Mouse (Mus musculus) kidney, postnatal 0 days (tissue): ENCODE measurements around the gene Txk. TPM values are rescaled to one million over a fixed set of nuclear protein-coding genes. Genes with fewer than 3 reads are reported as not detected.

Source experiments
- ATAC-seq: fragments of 200-750 bp; cut with Nextera tagmentation; replicated peaks from 2 replicates; pipeline ENCODE4 v1.8.0; 2017; ENCODE audit warnings: low read depth, moderate number of reproducible peaks, moderate TSS enrichment, moderate library complexity; ENCODE audit not compliant: low FRiP score
- DNase-seq: peaks from one replicate; pipeline ENCODE4 v3.0.0-alpha.2; 2016; ENCODE audit warnings: low spot score
- H3K27ac ChIP-seq: fragments of 300-500 bp; sonication (generic); 2 replicates; pipeline ENCODE4 v1.5.1; 2014; ENCODE audit warnings: mild to moderate bottlenecking
- H3K27me3 ChIP-seq: fragments of 300-500 bp; sonication (generic); 2 replicates; pipeline ENCODE4 v1.6.1; 2014; ENCODE audit warnings: low read length, mixed read lengths; ENCODE audit not compliant: insufficient read depth
- H3K36me3 ChIP-seq: fragments of 300-500 bp; sonication (generic); 2 replicates; pipeline ENCODE4 v1.6.1; 2014; ENCODE audit warnings: low read length, mixed read lengths; ENCODE audit not compliant: insufficient read depth
- H3K4me1 ChIP-seq: fragments of 300-500 bp; sonication (generic); replicated peaks from 2 replicates; pipeline ENCODE4 v1.6.1; 2014; ENCODE audit warnings: antibody characterized with exemption, low read length, mixed read lengths; ENCODE audit not compliant: insufficient read depth
- H3K4me2 ChIP-seq: fragments of 300-500 bp; sonication (generic); 2 replicates; pipeline ENCODE4 v1.6.1; 2014; ENCODE audit warnings: mild to moderate bottlenecking, low read length, moderate library complexity, mixed read lengths
- H3K4me3 ChIP-seq: fragments of 300-500 bp; sonication (generic); replicated peaks from 2 replicates; pipeline ENCODE4 v1.5.1; 2014; ENCODE audit warnings: low read depth, low read length
- H3K9ac ChIP-seq: fragments of 300-500 bp; sonication (generic); 2 replicates; pipeline ENCODE4 v1.6.1; 2014; ENCODE audit warnings: low read depth, low read length
- H3K9me3 ChIP-seq: fragments of 300-500 bp; sonication (generic); replicated peaks from 2 replicates; pipeline ENCODE4 v1.6.1; 2016; ENCODE audit warnings: low read length, inconsistent platforms, mixed read lengths
- CTCF ChIP-seq: IDR thresholded peaks from 2 replicates; pipeline ENCODE4 v1.5.1; 2016; ENCODE audit warnings: antibody characterized with exemption, low read depth, mild to moderate bottlenecking, moderate library complexity
- WGBS: fragments of 180-500 bp; shearing (Covaris S2); extraction: QIAGEN DNeasy Blood & Tissue Kit; methylation state at CpG from one replicate; pipeline ENCODE4 v1.1.7; 2014; 5-methylcytosine and 5-hydroxymethylcytosine counted together
- polyA plus RNA-seq: library from polyadenylated mRNA; unstranded; fragments of >200 nt; fragmentation: Nextera tagmentation; extraction: Ambion mirVana; gene quantifications from 2 replicates; pipeline ENCODE4 v1.2.1, GENCODE M21; 2015

Txk gene
- polyA plus RNA-seq, 1 experiment from 2014 or later: 0.45 TPM

DNA sequence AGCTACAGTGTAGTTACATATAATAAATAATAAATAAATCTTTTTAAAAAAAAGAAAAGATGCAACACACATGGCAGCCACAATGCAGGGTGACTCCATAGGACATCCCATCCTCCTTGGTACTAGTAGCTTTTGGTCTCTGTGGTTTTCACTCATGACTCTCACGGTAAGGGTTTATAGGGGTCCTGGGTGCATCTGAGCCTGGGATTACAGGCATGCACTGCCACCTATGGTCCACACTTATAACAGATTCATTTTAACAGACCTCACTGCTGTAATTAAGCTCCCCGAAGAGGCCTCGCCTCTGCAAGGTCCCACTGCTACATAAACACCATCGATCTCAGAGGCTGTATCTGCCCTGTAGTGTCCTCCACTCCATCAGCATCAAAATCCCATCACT, 32.9 kb upstream of the Txk start:
- 45% methylated on average over 4 of the region's 4 CpGs for WGBS
- H3K4me1 ChIP-seq: no peaks in the 10 kb centered on the region
- no peak for DNase-seq
- no peak overlapping the region for H3K27ac ChIP-seq
- H3K9me3 ChIP-seq: no peaks in the 10 kb centered on the region
- no peaks in the 10 kb centered on the region for H3K27me3 ChIP-seq
- TF ChIP-seq CTCF: peak; percentile 31; the same call in 1 of the 2 replicates
- ATAC-seq: no peak
- no peak overlapping the region for H3K9ac ChIP-seq
- H3K36me3 ChIP-seq: no peaks in the 10 kb centered on the region
- no peak overlapping the region for H3K4me3 ChIP-seq
- no peak overlapping the region for H3K4me2 ChIP-seq

DNA sequence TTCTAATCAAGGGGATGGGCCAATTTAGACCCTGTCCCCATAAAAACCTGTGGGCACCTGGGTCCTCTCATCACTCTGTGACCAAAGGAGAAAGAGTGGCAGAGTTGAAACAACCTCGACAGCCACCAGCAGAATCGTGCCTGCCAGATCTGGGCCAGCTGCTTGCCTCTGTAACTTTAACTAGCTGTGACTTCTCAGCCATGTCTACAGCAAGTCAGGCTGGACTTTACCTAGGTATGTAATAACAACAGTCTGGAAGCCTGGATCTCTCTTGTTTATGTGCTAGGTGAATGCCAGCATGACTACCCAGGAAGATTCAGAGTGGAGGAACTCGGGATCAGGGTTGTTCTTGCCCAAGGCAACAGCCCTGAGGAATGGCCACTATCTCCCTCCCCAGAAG, 32.1 kb upstream of the Txk start:
- H3K27ac ChIP-seq: no peak overlapping the region
- no peaks in the 10 kb centered on the region for H3K4me1 ChIP-seq
- no peak for TF ChIP-seq CTCF
- 34% methylated on average over 3 of the region's 3 CpGs for WGBS
- peak; percentile 47 for DNase-seq
- H3K9me3 ChIP-seq: no peaks in the 10 kb centered on the region
- no peak overlapping the region for H3K4me2 ChIP-seq
- no peak for ATAC-seq
- H3K27me3 ChIP-seq: no peaks in the 10 kb centered on the region
- no peak overlapping the region for H3K4me3 ChIP-seq
- H3K9ac ChIP-seq: no peak overlapping the region
- H3K36me3 ChIP-seq: no peaks in the 10 kb centered on the region

DNA sequence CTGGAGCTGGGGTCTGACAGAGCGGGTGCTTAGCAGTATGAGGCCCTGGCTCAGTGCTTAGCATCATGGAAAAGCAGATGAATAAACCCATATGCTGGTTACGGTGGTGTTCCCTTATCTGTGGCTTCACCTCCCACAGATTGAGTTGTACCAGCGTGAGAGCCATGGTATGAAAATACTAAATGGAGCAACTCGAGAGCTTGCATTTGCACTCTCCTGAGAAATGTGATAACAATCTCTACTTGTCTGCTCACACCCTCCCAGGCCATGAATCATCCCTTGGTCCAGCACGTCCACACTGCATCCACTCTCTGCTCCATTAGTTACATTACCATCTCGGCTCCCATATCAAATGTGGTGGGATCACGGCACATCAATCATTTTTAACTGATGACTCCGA, 31.4 kb upstream of the Txk start:
- Histone ChIP-seq H3K4me1 (no peaks in the 10 kb centered on the region), H3K27me3 (no peaks in the 10 kb centered on the region), H3K4me2 (no peak overlapping the region), H3K36me3 (no peaks in the 10 kb centered on the region), H3K27ac (no peak overlapping the region), H3K9ac (no peak overlapping the region), H3K9me3 (no peaks in the 10 kb centered on the region), H3K4me3 (no peak overlapping the region)
- TF ChIP-seq CTCF: no peak
- 34% methylated on average over 8 of the region's 8 CpGs for WGBS
- ATAC-seq (no peak), DNase-seq (no peak)

DNA sequence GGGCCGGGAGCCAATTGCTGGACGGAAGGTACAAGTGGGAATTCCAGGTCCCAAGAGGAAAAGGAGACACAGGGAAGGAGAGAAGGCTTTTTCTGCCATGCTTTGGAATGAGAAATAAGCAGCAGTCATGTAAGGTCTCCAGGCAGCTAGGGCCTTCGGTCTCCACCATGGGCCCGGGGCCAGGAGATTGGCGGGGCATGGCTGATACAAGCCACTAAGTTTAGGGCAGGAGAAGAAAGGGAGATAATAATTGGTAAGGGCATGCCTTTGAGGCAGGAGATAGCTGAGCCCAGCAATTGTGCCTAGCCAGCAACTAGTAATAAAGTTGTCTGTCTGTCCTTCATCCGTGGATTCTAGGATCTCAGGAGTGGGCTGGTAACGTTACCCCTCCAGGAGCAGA, 30.5 kb upstream of the Txk start:
- ATAC-seq (no peak), DNase-seq (no peak)
- 71% methylated on average over 7 of the region's 7 CpGs for WGBS
- Histone ChIP-seq H3K4me1 (no peaks in the 10 kb centered on the region), H3K4me2 (no peak overlapping the region), H3K27ac (no peak overlapping the region), H3K36me3 (no peaks in the 10 kb centered on the region), H3K4me3 (no peak overlapping the region), H3K9ac (no peak overlapping the region), H3K27me3 (no peaks in the 10 kb centered on the region), H3K9me3 (no peaks in the 10 kb centered on the region)
- no peak for TF ChIP-seq CTCF

DNA sequence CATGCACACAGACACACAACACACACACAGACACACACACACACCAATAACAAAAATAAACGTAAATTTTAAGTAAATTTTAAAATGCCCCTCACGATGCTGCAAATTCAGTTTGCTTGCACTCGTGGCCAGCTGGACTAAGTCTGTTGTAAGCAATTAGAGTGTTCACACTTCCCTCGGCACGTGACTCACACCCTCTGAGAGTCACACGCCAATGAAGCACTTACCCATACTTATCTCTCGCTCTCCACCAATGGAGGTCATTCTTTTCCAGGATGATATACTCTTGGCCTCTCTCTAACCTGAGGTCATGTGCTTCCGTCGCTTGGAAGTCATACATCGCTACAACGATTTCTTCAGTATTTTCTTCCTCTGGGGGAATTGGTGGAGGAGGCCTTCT, 29.2 kb upstream of the Txk start:
- Histone ChIP-seq H3K36me3 (no peaks in the 10 kb centered on the region), H3K4me3 (no peak overlapping the region), H3K4me2 (no peak overlapping the region), H3K27me3 (no peaks in the 10 kb centered on the region), H3K9me3 (no peaks in the 10 kb centered on the region), H3K9ac (no peak overlapping the region), H3K4me1 (no peaks in the 10 kb centered on the region), H3K27ac (no peak overlapping the region)
- TF ChIP-seq CTCF: no peak
- WGBS: 74% methylated on average over 11 of the region's 11 CpGs
- DNase-seq (no peak), ATAC-seq (no peak)

DNA sequence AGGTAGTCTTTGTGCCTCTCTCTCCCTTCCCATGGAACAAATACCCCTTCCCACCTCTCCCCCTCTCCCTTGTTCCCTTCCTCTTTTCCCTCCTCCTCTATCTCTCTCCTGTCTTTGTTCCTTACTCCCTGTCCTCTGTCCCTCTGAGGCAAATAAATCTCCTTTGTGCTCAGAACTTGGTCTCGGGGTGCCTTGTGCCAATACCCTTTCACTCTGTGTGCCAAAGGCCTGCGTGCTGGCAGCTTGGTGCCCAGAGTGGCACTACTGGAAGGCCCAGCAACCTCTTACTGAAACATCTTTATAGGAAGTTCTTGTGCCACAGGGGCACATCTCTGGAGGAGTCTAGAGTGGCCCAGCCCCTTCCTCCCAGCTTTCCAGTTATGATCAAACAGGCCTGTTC, 24.0 kb upstream of the Txk start:
- Histone ChIP-seq H3K4me1 (0 out of 2 replicates have a peak, but pooled peaks cover under 1% of the 10 kb centered on the region), H3K27ac (no peak overlapping the region), H3K9ac (no peak overlapping the region), H3K36me3 (no peaks in the 10 kb centered on the region), H3K27me3 (no peaks in the 10 kb centered on the region), H3K4me2 (no peak overlapping the region), H3K4me3 (no peak overlapping the region), H3K9me3 (no peaks in the 10 kb centered on the region)
- no peak for TF ChIP-seq CTCF
- WGBS: 90% methylated on average over 2 of the region's 2 CpGs
- DNase-seq (no peak), ATAC-seq (no peak)

DNA sequence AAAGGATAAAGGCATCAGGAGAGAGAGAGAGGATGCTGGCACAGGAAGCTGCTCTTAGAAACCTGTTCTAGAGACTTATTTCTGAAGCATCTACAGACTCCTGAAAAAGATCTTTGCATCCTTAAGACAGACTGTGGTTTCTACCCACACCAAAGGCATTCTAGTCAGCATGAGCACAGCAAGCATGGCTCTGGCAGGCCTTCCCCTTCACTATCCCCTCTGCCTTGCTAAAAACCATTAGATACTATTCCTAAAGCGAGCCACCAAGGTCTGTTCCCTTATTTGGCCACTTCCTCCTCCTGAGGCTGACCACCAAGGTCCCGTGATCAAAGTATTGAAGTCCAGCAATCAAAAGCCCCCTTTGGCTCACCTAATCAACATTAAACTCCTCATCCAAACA, 23.6 kb upstream of the Txk start:
- no peak overlapping the region for H3K9ac ChIP-seq
- H3K27ac ChIP-seq: no peak overlapping the region
- ATAC-seq: no peak
- no peaks in the 10 kb centered on the region for H3K36me3 ChIP-seq
- TF ChIP-seq CTCF: no peak
- 55% methylated on average over 2 of the region's 2 CpGs for WGBS
- H3K4me3 ChIP-seq: no peak overlapping the region
- H3K27me3 ChIP-seq: no peaks in the 10 kb centered on the region
- H3K4me1 ChIP-seq: 0 out of 2 replicates have a peak, but pooled peaks cover 4% of the 10 kb centered on the region
- no peak for DNase-seq
- no peak overlapping the region for H3K4me2 ChIP-seq
- no peaks in the 10 kb centered on the region for H3K9me3 ChIP-seq
